Mouse (Mus musculus) testis, adult 2 months (tissue): ENCODE results near the gene Fxn.

ENCODE experiments used
- CTCF ChIP-seq: fragments of 200-500 bp; IDR thresholded peaks from 2 replicates; pipeline ENCODE4 v1.5.1; 2012; ENCODE audit warnings: low read depth, mild to moderate bottlenecking, inconsistent platforms, low read length, moderate library complexity; ENCODE audit not compliant: control insufficient read depth, insufficient read depth, insufficient replicate concordance
- POLR2A ChIP-seq: fragments of 200-500 bp; IDR thresholded peaks from 2 replicates; pipeline ENCODE4 v1.6.1; 2012; ENCODE audit warnings: low read depth, mild to moderate bottlenecking, inconsistent platforms, low read length, moderate library complexity; ENCODE audit not compliant: control insufficient read depth

DNA sequence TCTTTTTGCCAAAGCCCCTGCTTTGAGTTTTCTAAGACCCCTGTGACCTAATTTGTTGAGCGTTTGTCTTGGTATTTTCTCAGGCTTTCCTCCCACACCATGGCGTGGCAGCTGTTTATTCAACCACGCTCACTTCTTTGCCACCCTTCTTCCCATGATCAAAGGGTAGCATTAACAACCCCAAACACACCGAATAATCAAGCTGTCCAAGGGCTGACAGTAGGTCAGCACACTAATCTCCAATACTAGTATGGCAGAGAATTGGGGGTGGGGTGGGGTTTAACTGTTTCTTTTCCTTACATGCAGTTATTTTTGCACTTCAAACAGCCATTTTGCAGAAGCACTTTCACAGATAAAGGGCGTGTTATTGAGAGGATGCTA, 21.4 kb upstream of the Fxn start:
- no peak for TF ChIP-seq CTCF
- no peak for TF ChIP-seq POLR2A
